Mouse (Mus musculus): ENCODE data around the gene Zfp958. TPM values are rescaled to one million over a fixed set of nuclear protein-coding genes. Genes with fewer than 3 reads are reported as not detected.

Zfp958 gene
- 10.4 and 14.1 TPM in 2 replicates for total RNA-seq (2012; rRNA removed)
- total RNA-seq (2014; rRNA removed): 38.7 and 46.4 TPM in 2 replicates
- 15.6 and 17.7 TPM in 2 replicates for polyA plus RNA-seq (2012; ENCODE audit: insufficient read length, low read depth)

GRCm38 (mm10) chr8:4612932-4613853, at the start of gene Zfp958:
TSS of gene Zfp958 (plus strand) at chr8:4613167.
- Histone ChIP-seq H3K4me2 (ENCODE audit: insufficient read depth, low read depth, poor library complexity, severe bottlenecking) (peak within 1 kb of the TSS; percentile 87), H3K27ac (ENCODE audit: insufficient read depth, low read depth) (peak within 1 kb of the TSS; percentile 93), H3K36me3 (replicated peaks in 1 of 2; ENCODE audit: control insufficient read depth in 1 of 2, insufficient read depth in 1 of 2, low read length in 1 of 2) (peaks cover 19 to 32% of the 10 kb centered on the region in 2 experiments), H3K9me3 (replicated peaks; ENCODE audit: low read length) (no peaks in the 10 kb centered on the region), H3K9ac (ENCODE audit: insufficient read depth, low read depth) (peak within 1 kb of the TSS; percentile 95), H3K4me1 (ENCODE audit: control insufficient read depth in 1 of 2, insufficient read depth in 2 of 2) (peaks cover 14 to 42% of the 10 kb centered on the region in 2 experiments; a peak in 3 of 4 replicates), H3K4me3 (replicated peaks in 1 of 3; ENCODE audit: low read depth in 2 of 3, low read length in 2 of 3, poor library complexity in 1 of 3) (peak within 1 kb of the TSS; percentile 82 to 96 (median 94)), H3K27me3 (replicated peaks) (no peaks in the 10 kb centered on the region), H3K79me2 (replicated peaks; ENCODE audit: control insufficient read depth, extremely low read depth, insufficient read depth, poor library complexity, severe bottlenecking) (peaks cover 50% of the 10 kb centered on the region)
- peak; percentile 97 for DNase-seq (ENCODE audit: extremely low read depth)
- in situ Hi-C loops (cut with MboI; ENCODE audit: low pct_ligation_motif_present, low pct_unique_long_range_greater_than_20kb, low sequenced_read_pairs): loop anchor here (5.0 kb wide), 1 partner anchor 64 kb away; no protein-coding TSS in a partner anchor
- dilution Hi-C loops (cut with MboI; ENCODE audit: extremely low pct_ligation_motif_present, extremely low pct_unique_long_range_greater_than_20kb, low sequenced_read_pairs): no loop called here
- TF ChIP-seq PAX5 (IDR thresholded peaks at IDR 0.05; ENCODE audit: low read length) (no peak), USF2 (conservative IDR thresholded peaks at IDR 0.05; ENCODE audit: low read depth, low read length) (no peak), RAD21 (IDR thresholded peaks at IDR 0.05; ENCODE audit: low read depth, low read length) (no peak), MAZ (IDR thresholded peaks at IDR 0.05; ENCODE audit: low read depth, low read length) (0 out of 2 replicates have a peak, but pooled peaks have one; percentile 24), JUN (IDR thresholded peaks at IDR 0.05; ENCODE audit: insufficient read depth, low read depth, low read length) (no peak), JUND (conservative IDR thresholded peaks at IDR 0.05; ENCODE audit: low read depth, low read length) (no peak), KAT2A (IDR thresholded peaks at IDR 0.05; ENCODE audit: insufficient replicate concordance, low read length) (peak; percentile 66; the same call in 1 of the 2 replicates), EP300 (IDR thresholded peaks at IDR 0.05; ENCODE audit: low read length) (no peak), NRF1 (IDR thresholded peaks at IDR 0.05; ENCODE audit: low read depth, low read length) (peak; percentile 18; the same call in 1 of the 2 replicates), MXI1 (IDR thresholded peaks at IDR 0.05; ENCODE audit: low read depth, low read length) (0 out of 2 replicates have a peak, but pooled peaks have one; percentile 17), E2F4 (IDR thresholded peaks at IDR 0.05; ENCODE audit: insufficient replicate concordance, low read depth, low read length) (no peak), SMC3 (IDR thresholded peaks at IDR 0.05; ENCODE audit: low read depth, low read length) (no peak), ZC3H11A (IDR thresholded peaks at IDR 0.05; ENCODE audit: low read depth, low read length) (no peak), ZKSCAN1 (IDR thresholded peaks at IDR 0.05; ENCODE audit: borderline replicate concordance, low read depth, low read length) (no peak), MAX (IDR thresholded peaks at IDR 0.05; ENCODE audit: low read length) (peak; percentile 41; the same call in 1 of the 2 replicates), ELF1 (IDR thresholded peaks at IDR 0.05; ENCODE audit: low read depth, low read length) (peak; percentile 89), ZMIZ1 (IDR thresholded peaks at IDR 0.05; ENCODE audit: low read depth, low read length) (no peak; the same call in 1 of the 2 replicates), MEF2A (IDR thresholded peaks at IDR 0.05; ENCODE audit: borderline replicate concordance, low read depth, low read length) (no peak), MAFK (IDR thresholded peaks at IDR 0.05; ENCODE audit: insufficient replicate concordance, low read length) (no peak), IRF4 (IDR thresholded peaks at IDR 0.05; ENCODE audit: low read depth, low read length) (peak; percentile 26), CHD2 (IDR thresholded peaks at IDR 0.05; ENCODE audit: low read length) (peak; percentile 92), TCF12 (IDR thresholded peaks at IDR 0.05; ENCODE audit: low read depth, low read length) (peak; percentile 75), HCFC1 (IDR thresholded peaks at IDR 0.05; ENCODE audit: low read depth, low read length) (peak; percentile 84), USF1 (IDR thresholded peaks at IDR 0.05; ENCODE audit: low read depth, low read length) (no peak), GABPA (IDR thresholded peaks at IDR 0.05; ENCODE audit: insufficient replicate concordance, low read depth, low read length) (no peak), SIN3A (IDR thresholded peaks at IDR 0.05; ENCODE audit: low read length) (peak; percentile 95), POLR2A (IDR thresholded peaks at IDR 0.05; ENCODE audit: low read depth, low read length) (peak; percentile 88; the same call in 1 of the 2 replicates), ETS1 (conservative IDR thresholded peaks at IDR 0.05; ENCODE audit: low read depth, low read length) (no peak), NELFE (IDR thresholded peaks at IDR 0.05; ENCODE audit: low read depth, low read length) (peak; percentile 81), RCOR1 (conservative IDR thresholded peaks at IDR 0.05; ENCODE audit: low read depth, low read length) (no peak), MYC (IDR thresholded peaks at IDR 0.05; ENCODE audit: low read depth, low read length) (no peak), TBP (conservative IDR thresholded peaks at IDR 0.05; ENCODE audit: low read depth, low read length) (peak; percentile 89), BHLHE40 (IDR thresholded peaks at IDR 0.05; ENCODE audit: low read depth, low read length) (no peak), UBTF (IDR thresholded peaks at IDR 0.05; ENCODE audit: low read depth, low read length) (no peak), POLR2AphosphoS2 (IDR thresholded peaks at IDR 0.05; ENCODE audit: low read depth, low read length) (peak; percentile 49; the same call in 1 of the 2 replicates), CTCF (conservative IDR thresholded peaks at IDR 0.05 in 1 of 2, IDR thresholded peaks at IDR 0.05 in 1 of 2; ENCODE audit: low read depth in 2 of 2, low read length in 2 of 2) (no peak), ZNF384 (IDR thresholded peaks at IDR 0.05; ENCODE audit: low read depth, low read length) (no peak)
